In the genomic region with DNA sequence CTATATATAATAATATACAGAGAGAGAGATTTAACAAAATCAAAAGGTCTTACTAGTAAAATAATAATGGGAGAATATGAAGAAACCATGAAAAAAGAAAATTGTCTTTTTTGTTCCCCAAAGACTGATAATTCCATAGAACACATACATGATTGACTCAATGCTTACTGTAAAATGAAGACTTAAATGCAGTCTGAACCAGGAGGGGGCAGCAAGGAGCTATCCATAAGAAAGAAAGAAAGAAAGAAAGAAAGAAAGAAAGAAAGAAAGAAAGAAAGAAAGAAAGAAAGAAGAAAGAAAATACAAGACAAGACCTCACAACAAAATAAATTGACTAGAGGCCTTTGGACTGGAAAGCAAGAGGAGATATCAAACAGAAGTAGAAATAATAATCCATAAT, we compare ENCODE assay signal across 10 mouse cellular contexts.
DNase-seq lines count a peak whose midpoint lies in the region; ATAC-seq lines count a peak whose summit lies in the region.
"Had no signal": no experiment of that assay in that cellular context is flagged by ENCODE, and none has a peak within 500 bp of the region (broad histone marks: within the 10 kb centered on the region; RNA-seq: fewer than 3 reads in every experiment).

No protein-coding gene starts in this region.

- no peak for ATAC-seq in megakaryocyte progenitor cell, adult 5-6 weeks (replicated peaks; ENCODE audit: poor library complexity)
- ATAC-seq: inflammation-experienced regulatory T-cells, adult 6 months had no signal

- peak; percentile 11 to 47 for DNase-seq in cerebellum, postnatal 14 days
- no peak for DNase-seq in cerebellum, adult 11-12 months
- DNase-seq in kidney, adult 9 months: peak; percentile 4
- no peak for DNase-seq in kidney, adult 8-10 months
- DNase-seq in retina, embryonic 14.5 days (ENCODE audit: low spot score): peak; percentile 5
- DNase-seq in retina, postnatal 1 day: no peak
- DNase-seq in induced T-regulatory cell, adult 2 months (ENCODE audit: low read depth): peak; percentile 31
- DNase-seq: layer of hippocampus, adult 9-11 months had no signal

Comparison
In these comparisons a context has a peak if more than half of its experiments do, and no peak if none do; other contexts are left out.
1. DNase-seq: peak in cerebellum, postnatal 14 days (2 of 2), kidney, adult 9 months (single experiment), retina, embryonic 14.5 days (single experiment) and induced T-regulatory cell, adult 2 months (single experiment); none in cerebellum, adult 11-12 months (single experiment), kidney, adult 8-10 months (0 of 2) and retina, postnatal 1 day (single experiment).